Mouse (Mus musculus) gastrocnemius, adult 2 months (tissue): ENCODE results near the gene Gab2. TPM values are rescaled to one million over a fixed set of nuclear protein-coding genes. Genes with fewer than 3 reads are reported as not detected.

ENCODE experiments used
- DNase-seq: peaks from one replicate; pipeline ENCODE4 v3.0.0; 2022
- H3K27ac ChIP-seq: fragments of 200-600 bp; 2 replicates; pipeline ENCODE4 v1.8.1; 2022; ENCODE audit warnings: mild to moderate bottlenecking
- H3K4me3 ChIP-seq: fragments of 200-600 bp; 2 replicates; pipeline ENCODE4 v1.8.1; 2022; ENCODE audit warnings: mild to moderate bottlenecking, moderate library complexity
- CTCF ChIP-seq: fragments of 200-600 bp; IDR thresholded peaks from 2 replicates; pipeline ENCODE4 v1.8.1; 2022; ENCODE audit warnings: antibody characterized with exemption, mild to moderate bottlenecking, moderate library complexity
- intact Hi-C: fragments of 180-260 bp; cut with DNase I; formaldehyde crosslinking; loops from one replicate; pipeline ENCODE4 v1.15.1; 2025
- total RNA-seq, 2 experiments: library from RNA; stranded (reverse); gene quantifications; 2 replicates each; pipeline ENCODE4 v1.2.3; 2021

Gene Gab2
- total RNA-seq, 2 experiments from 2014 or later = 6.1 to 6.3 TPM

GRCm38 (mm10) chr7:97080621-97081241, 655 bp upstream of the Gab2 start:
- no peak for DNase-seq
- peak overlapping the region; percentile 94 for H3K27ac ChIP-seq
- intact Hi-C loops = no loop called here
- no peak for TF ChIP-seq CTCF
- H3K4me3 ChIP-seq = peak overlapping the region; percentile 96

DNA sequence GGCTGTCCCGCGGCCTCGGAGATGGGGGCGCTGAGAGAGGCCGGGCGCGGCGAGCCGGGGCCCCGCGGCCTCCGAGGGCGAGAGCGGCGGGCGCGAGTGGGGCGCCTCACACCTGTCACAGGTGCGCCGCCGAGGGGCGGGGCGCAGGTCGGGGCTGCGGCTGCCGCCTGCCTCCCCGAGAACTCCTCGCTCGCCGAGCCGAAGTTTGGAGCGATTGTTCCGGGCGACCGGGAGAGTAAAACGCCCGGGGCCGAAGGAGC, 503 bp downstream of the Gab2 start:
- no peak for TF ChIP-seq CTCF
- intact Hi-C loops = no loop called here

DNA sequence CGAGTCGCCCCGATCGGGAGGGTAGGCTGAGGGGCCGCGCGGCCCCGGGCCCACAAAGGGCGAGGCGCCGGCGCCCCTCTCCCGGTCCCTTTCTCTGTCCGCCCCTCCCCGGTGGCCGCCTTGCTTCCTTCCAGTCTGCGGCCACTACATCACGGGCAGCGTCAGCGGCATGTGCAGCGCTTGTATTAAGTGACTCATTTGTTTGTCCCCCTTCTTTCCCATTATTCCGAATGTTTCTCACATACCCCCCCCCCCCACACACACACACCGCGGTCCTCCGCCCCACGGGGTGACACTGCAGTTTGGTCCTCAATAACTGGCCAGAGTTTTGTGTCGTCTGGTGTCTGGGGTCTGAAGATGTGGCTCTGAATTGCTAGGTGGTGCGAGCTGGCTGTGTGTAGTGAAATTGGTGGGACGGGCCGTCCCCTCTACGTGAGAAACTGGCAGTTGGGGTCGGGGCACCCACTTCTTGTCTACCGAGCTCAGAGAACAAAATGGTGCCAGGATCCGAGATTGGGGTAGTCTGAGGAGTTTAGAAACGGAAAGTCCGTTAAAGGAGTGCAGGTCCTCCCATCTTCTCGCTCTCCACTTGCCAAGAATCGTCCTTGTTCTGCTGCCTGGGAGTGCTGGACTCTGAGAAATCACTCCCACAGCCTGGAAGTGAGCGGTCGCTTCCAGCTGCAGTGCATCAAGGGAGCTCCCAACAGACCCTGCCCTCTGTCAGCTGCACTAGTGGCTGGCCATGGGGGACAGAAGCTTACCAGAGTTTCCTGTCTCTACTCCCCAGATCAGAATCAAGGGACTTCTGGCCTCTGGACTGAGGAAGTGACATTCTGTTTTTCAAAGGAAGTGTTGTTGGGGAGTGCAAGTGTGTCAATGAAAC, 1.1 kb downstream of the Gab2 start:
- Histone ChIP-seq H3K27ac (peak overlapping the region; percentile 94), H3K4me3 (peak overlapping the region; percentile 96)
- intact Hi-C loops = no loop called here
- peak; percentile 73 for DNase-seq
- no peak for TF ChIP-seq CTCF

More for the DNA sequence above, 503 bp downstream of the Gab2 start:
- Histone ChIP-seq H3K4me3 (peak overlapping the region; percentile 96), H3K27ac (peak overlapping the region; percentile 94)
- DNase-seq = no peak

DNA sequence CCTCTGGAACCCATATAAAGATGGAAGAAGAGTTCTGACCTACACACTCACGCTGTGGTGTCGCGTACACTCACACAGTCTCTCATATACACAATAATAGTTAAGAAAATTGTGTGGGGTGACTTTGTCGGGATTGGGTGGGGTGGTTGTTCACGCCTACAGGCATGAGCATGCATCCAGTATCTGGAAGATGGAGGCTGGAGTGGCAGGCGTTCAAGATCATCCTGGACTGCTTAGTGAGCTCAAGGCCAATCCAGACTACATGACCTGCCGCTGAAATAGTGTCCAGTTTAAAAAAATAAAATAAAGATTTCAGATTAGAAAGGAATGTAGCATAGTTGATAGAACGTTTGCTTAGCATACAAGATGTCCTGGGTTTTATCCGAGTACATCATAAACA, 2.2 kb downstream of the Gab2 start:
- intact Hi-C loops = no loop called here
- H3K4me3 ChIP-seq = peak overlapping the region; percentile 96
- peak overlapping the region; percentile 94 for H3K27ac ChIP-seq
- TF ChIP-seq CTCF = no peak
- DNase-seq = no peak

DNA sequence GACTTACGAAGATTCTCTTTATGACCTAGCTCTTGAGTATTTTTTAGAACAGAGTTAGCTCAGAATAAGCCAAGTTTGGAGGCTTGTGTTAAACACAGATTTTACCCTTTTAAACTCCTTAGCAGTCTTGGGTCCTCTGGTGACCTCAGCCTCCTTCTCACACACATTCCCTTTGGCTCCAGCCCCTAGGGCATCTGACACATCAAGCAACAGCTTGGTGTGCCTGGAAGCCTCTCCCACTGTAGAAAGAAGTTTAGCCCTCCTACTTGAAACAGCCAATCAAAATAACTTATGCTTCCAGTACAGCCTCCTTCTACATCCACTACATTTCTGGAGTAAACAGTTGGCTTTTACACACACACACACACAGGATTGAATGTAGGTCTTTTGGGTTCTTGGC, 2.8 kb downstream of the Gab2 start:
- intact Hi-C loops = loop anchor here (2.0 kb wide), 2 partner anchors 113 to 213 kb away; no protein-coding TSS in a partner anchor

GRCm38 (mm10) chr7:97085291-97085690, 3.9 kb downstream of the Gab2 start:
- intact Hi-C loops = loop anchor here (2.0 kb wide), 2 partner anchors 114 to 212 kb away; no protein-coding TSS in a partner anchor
- no peak for DNase-seq
- Histone ChIP-seq H3K27ac (no peak overlapping the region), H3K4me3 (no peak overlapping the region)
- TF ChIP-seq CTCF = peak; percentile 78

More for the DNA sequence above, 2.8 kb downstream of the Gab2 start:
- peak overlapping the region; percentile 94 for H3K27ac ChIP-seq
- no peak overlapping the region for H3K4me3 ChIP-seq
- DNase-seq = peak; percentile 39
- TF ChIP-seq CTCF = no peak

DNA sequence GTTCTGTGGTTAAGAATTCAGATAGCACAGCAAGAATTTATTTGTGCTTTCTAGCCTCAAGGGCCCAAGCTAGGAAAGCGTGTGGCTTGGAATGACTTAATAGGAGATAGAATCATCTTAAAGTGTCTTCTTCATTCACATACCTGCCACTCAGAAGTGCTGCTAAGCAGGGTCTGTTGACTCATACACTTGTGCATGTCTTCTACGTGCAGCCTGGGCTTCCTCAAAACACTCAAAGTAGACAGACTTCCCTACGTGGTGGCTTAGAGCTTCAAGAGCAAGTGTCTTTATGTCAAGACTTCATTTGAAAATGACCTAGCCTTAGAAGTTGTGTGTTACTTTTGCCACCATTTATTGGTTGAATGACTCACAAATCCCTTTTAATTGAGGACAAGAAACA, 12.9 kb downstream of the Gab2 start:
- no peak for DNase-seq
- TF ChIP-seq CTCF = no peak
- H3K27ac ChIP-seq = no peak overlapping the region
- intact Hi-C loops = no loop called here
- no peak overlapping the region for H3K4me3 ChIP-seq

DNA sequence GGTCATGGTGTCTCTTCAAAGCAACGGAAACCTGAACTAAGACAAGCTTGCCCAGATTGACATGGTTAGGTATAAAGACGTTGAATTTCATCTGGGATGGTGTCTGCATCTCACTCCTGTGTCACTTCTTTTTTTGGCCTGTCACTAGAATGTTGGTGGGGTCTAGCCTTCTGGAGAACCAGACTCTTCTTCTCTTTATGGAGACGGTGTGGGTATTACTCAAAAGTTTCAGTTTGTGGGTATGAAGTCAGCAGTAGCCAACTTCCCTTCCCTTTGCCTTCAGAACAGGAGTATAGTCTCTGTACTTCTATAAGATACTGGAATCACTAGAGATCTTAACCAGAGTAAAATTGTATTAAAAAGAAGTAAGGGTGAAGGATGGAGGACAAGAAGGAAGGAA, 26.7 kb downstream of the Gab2 start:
- no peak for DNase-seq
- TF ChIP-seq CTCF = no peak
- no peak overlapping the region for H3K27ac ChIP-seq
- intact Hi-C loops = no loop called here
- no peak overlapping the region for H3K4me3 ChIP-seq

GRCm38 (mm10) chr7:97128949-97129348, 47.6 kb downstream of the Gab2 start:
- H3K27ac ChIP-seq = no peak overlapping the region
- intact Hi-C loops = no loop called here
- H3K4me3 ChIP-seq = no peak overlapping the region
- no peak for TF ChIP-seq CTCF
- no peak for DNase-seq

GRCm38 (mm10) chr7:97136453-97136852, 55.1 kb downstream of the Gab2 start:
- TF ChIP-seq CTCF = no peak
- intact Hi-C loops = no loop called here
- no peak overlapping the region for H3K4me3 ChIP-seq
- no peak for DNase-seq
- no peak overlapping the region for H3K27ac ChIP-seq

- H3K27ac ChIP-seq = no peak overlapping the region
- no peak for DNase-seq
- intact Hi-C loops = no loop called here
- no peak overlapping the region for H3K4me3 ChIP-seq
- no peak for TF ChIP-seq CTCF
Observed at GRCm38 (mm10) chr7:97151082-97151813, 69.9 kb downstream of the Gab2 start.

DNA sequence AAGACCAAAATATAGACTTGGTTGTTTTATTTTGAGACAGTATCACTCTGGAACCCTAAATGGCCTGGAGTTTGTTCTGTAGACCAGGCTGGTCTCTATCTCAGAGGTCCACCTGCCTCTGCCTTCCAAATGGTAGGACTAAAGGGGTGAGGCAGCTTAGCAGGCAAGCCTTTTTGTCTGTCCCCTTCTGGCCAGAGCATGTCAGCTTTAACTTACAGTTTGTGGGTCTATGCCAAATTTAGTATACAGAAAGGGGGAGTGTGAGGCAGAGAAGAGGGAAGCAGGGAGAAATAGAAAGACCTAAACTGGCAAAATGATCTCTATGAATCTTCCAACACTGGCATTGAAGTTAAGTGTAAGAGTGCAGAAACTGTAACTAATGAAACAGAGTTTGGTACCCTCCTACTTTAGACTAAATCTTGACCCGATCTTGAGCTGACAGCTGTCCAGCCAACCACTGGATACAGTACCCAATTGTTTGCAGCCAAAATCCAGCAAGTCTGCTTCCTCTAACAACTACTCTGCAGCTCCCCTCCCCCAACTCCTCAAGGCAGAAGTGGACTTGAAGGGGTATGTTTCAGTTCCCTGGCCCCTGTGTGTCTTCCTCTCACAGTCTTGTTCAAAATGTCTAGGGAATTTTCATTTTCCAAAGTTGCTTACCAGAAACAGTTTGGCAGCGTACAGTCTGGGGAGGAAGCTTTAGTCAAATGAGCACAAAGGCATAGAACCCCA, 73.5 kb downstream of the Gab2 start:
- Histone ChIP-seq H3K27ac (peak overlapping the region; percentile 36; the same call in 1 of the 2 replicates), H3K4me3 (no peak overlapping the region)
- DNase-seq = peak; percentile 35
- TF ChIP-seq CTCF = no peak
- intact Hi-C loops = no loop called here
